Mouse (Mus musculus) heart, postnatal 0 days (tissue): ENCODE measurements at regions not wholly inside any gene's neighbourhood (a gene's known extent, or its start where the extent isn't known, plus 50 kb on each side); places are given as distances from the start of the nearest gene placed in this dataset.

ENCODE experiments used
- CTCF ChIP-seq: IDR thresholded peaks from 2 replicates; pipeline ENCODE4 v1.5.1; 2016; ENCODE audit warnings: antibody characterized with exemption, control low read depth, low read depth
- EP300 ChIP-seq: IDR thresholded peaks from 2 replicates; pipeline ENCODE4 v1.6.1; 2016; ENCODE audit warnings: antibody characterized with exemption, low read depth

GRCm38 (mm10) chr13:90559481-90559880, 345.7 kb downstream of the Atp6ap1l start:
- TF ChIP-seq CTCF (no peak), EP300 (no peak)
